Mouse (Mus musculus): ENCODE results near the gene Arrdc4. TPM values are rescaled to one million over a fixed set of nuclear protein-coding genes. Genes with fewer than 3 reads are reported as not detected.
A peak's percentile ranks its signal among the peaks of the same experiment; 100 is the strongest.

Arrdc4 gene
- total RNA-seq (2022) = 10 to 100 TPM; 12.9 to 18.5 (median 18.1) TPM

GRCm38 (mm10) chr7:68748761-68749635 is at the start of gene Arrdc4:
Arrdc4 (minus strand) TSS chr7:68749241.
- peak; percentile 100 for DNase-seq

- no peak for DNase-seq
Observed at GRCm38 (mm10) chr7:68795578-68795977, 46.5 kb upstream of the Arrdc4 start.

GRCm38 (mm10) chr7:68788711-68789110 is 39.7 kb upstream of the Arrdc4 start:
- peak; percentile 4 for DNase-seq

GRCm38 (mm10) chr7:68771757-68772094 is 22.7 kb upstream of the Arrdc4 start:
- no peak for DNase-seq

GRCm38 (mm10) chr7:68770894-68771756 is 22.1 kb upstream of the Arrdc4 start:
- DNase-seq = no peak

GRCm38 (mm10) chr7:68765926-68766325 is 16.9 kb upstream of the Arrdc4 start:
- DNase-seq = no peak

GRCm38 (mm10) chr7:68759148-68759724 is 10.2 kb upstream of the Arrdc4 start:
- DNase-seq = no peak

GRCm38 (mm10) chr7:68756656-68757204 is 7.7 kb upstream of the Arrdc4 start:
- no peak for DNase-seq

- DNase-seq = no peak
Observed at GRCm38 (mm10) chr7:68749919-68750318, 878 bp upstream of the Arrdc4 start.

GRCm38 (mm10) chr7:68748361-68748760 is 680 bp downstream of the Arrdc4 start:
- peak; percentile 27 for DNase-seq

GRCm38 (mm10) chr7:68744616-68745015 is 4.4 kb downstream of the Arrdc4 start:
- no peak for DNase-seq

GRCm38 (mm10) chr7:68744206-68744605 is 4.8 kb downstream of the Arrdc4 start:
- no peak for DNase-seq

GRCm38 (mm10) chr7:68740763-68741162 is 8.3 kb downstream of the Arrdc4 start:
- DNase-seq = no peak

GRCm38 (mm10) chr7:68738676-68739399 is 10.2 kb downstream of the Arrdc4 start:
- DNase-seq = no peak

- no peak for DNase-seq
Observed at GRCm38 (mm10) chr7:68726380-68726779, 22.7 kb downstream of the Arrdc4 start.

- DNase-seq = no peak
Observed at GRCm38 (mm10) chr7:68724711-68725110, 24.3 kb downstream of the Arrdc4 start.

GRCm38 (mm10) chr7:68721520-68721919 is 27.5 kb downstream of the Arrdc4 start:
- DNase-seq = no peak

- peak; percentile 21 for DNase-seq
Observed at GRCm38 (mm10) chr7:68717988-68718387, 31.1 kb downstream of the Arrdc4 start.

- peak; percentile 47 for DNase-seq
Observed at GRCm38 (mm10) chr7:68717498-68717897, 31.5 kb downstream of the Arrdc4 start.

- no peak for DNase-seq
Observed at GRCm38 (mm10) chr7:68716926-68717325, 32.1 kb downstream of the Arrdc4 start.

- DNase-seq = peak; percentile 45
Observed at GRCm38 (mm10) chr7:68712928-68713327, 36.1 kb downstream of the Arrdc4 start.

GRCm38 (mm10) chr7:68712425-68712824 is 36.6 kb downstream of the Arrdc4 start:
- no peak for DNase-seq
